Mouse (Mus musculus) gastrocnemius, postnatal 25 days (tissue): Measurements from ENCODE around the gene Crnn. TPM values are rescaled to one million over a fixed set of nuclear protein-coding genes. Genes with fewer than 3 reads are reported as not detected.

Experiments
- DNase-seq: peaks from one replicate; pipeline ENCODE4 v3.0.0; 2022
- long read RNA-seq, 2 experiments: library from polyadenylated mRNA; stranded (forward); transcript quantifications; one replicate each; pipeline ENCODE4 v2.0.0; 2021
- total RNA-seq, 2 experiments: library from RNA; stranded (reverse); gene quantifications; 1 replicate in 1 of 2; 2 replicates in 1 of 2; pipeline ENCODE4 v1.2.3; 2021

Crnn gene
- total RNA-seq, result not detected
- long read RNA-seq, experiment 1, result 0 reads
- long read RNA-seq, experiment 2, result 0 reads

- DNase-seq, result no peak
These were observed at the start of gene Crnn for GRCm38 (mm10) chr3:93144510-93145051. Crnn (plus strand) TSS chr3:93144787.

- DNase-seq, result no peak
These were observed 48.1 kb upstream of the Crnn start for GRCm38 (mm10) chr3:93096447-93096846.

GRCm38 (mm10) chr3:93111668-93112067 is 32.9 kb upstream of the Crnn start:
- no peak for DNase-seq

GRCm38 (mm10) chr3:93114481-93114880 is 30.1 kb upstream of the Crnn start:
- no peak for DNase-seq

GRCm38 (mm10) chr3:93119101-93119500 is 25.5 kb upstream of the Crnn start:
- no peak for DNase-seq

GRCm38 (mm10) chr3:93128052-93128451 is 16.5 kb upstream of the Crnn start:
- DNase-seq, result no peak

- no peak for DNase-seq
These were observed 15.5 kb upstream of the Crnn start for GRCm38 (mm10) chr3:93129076-93129475.

- no peak for DNase-seq
These were observed 14.1 kb upstream of the Crnn start for GRCm38 (mm10) chr3:93130460-93130859.

GRCm38 (mm10) chr3:93162502-93162901 is 17.9 kb downstream of the Crnn start:
- no peak for DNase-seq

GRCm38 (mm10) chr3:93162996-93163592 is 18.5 kb downstream of the Crnn start:
- no peak for DNase-seq

- DNase-seq, result no peak
These were observed 36.3 kb downstream of the Crnn start for GRCm38 (mm10) chr3:93180856-93181255.

GRCm38 (mm10) chr3:93196978-93197377 is 52.4 kb downstream of the Crnn start, which contains the start of gene Flg2:
Flg2 (plus strand) TSS chr3:93197278.
- DNase-seq, result no peak

Other genes starting within 250 kb of the Crnn start
- gene Lce3a, start 218.6 kb upstream of the Crnn start, total RNA-seq, result not detected
- not detected for gene Lce3b, start 211.8 kb upstream of the Crnn start, total RNA-seq
- not detected for gene Lce3c, start 200.3 kb upstream of the Crnn start, total RNA-seq
- not detected for gene Lce3d, start 187.4 kb upstream of the Crnn start, total RNA-seq
- not detected for gene Lce3e, start 177.7 kb upstream of the Crnn start, total RNA-seq
- not detected for gene Lce3f, start 152.6 kb upstream of the Crnn start, total RNA-seq
- gene Crct1, start 129.1 kb upstream of the Crnn start, total RNA-seq, result not detected
- not detected for gene Lce1m, start 125.7 kb upstream of the Crnn start, total RNA-seq
- gene Gm4858, start 76.0 kb upstream of the Crnn start, total RNA-seq, result not detected
- not detected for gene Flg2, start 52.5 kb downstream of the Crnn start, total RNA-seq
- not detected for gene Flg, start 128.7 kb downstream of the Crnn start, total RNA-seq
- not detected for gene Hrnr, start 175.0 kb downstream of the Crnn start, total RNA-seq
- gene Rptn, start 248.9 kb downstream of the Crnn start, total RNA-seq, result not detected